Comparison of ENCODE assay signal across 24 mouse cellular contexts in genomic region chr2:139689442-139690003, GRCm38 (mm10). TPM values are rescaled to one million over a fixed set of nuclear protein-coding genes. Genes with fewer than 3 reads are reported as not detected.
DNase-seq lines count a peak whose midpoint lies in the region; ATAC-seq and TF ChIP-seq lines count a peak whose summit lies in the region.
"Had no signal": no experiment of that assay in that cellular context is flagged by ENCODE, and none has a peak within 500 bp of the region (broad histone marks: within the 10 kb centered on the region; RNA-seq: fewer than 3 reads in every experiment).

No protein-coding gene starts in this region.

- peaks cover 4% of the 10 kb centered on the region; the same call in 1 of the 2 replicates for H3K4me1 ChIP-seq in kidney, embryonic 15.5 days
- no peaks in the 10 kb centered on the region for H3K4me1 ChIP-seq in kidney, postnatal 0 days (replicated peaks; ENCODE audit: insufficient read depth, low read length)
- H3K4me1 ChIP-seq: embryonic facial prominence, embryonic 10.5 days; embryonic facial prominence, embryonic 12.5 days; forebrain, embryonic 13.5 days; forebrain, embryonic 15.5 days had no signal

- DNase-seq in heart, adult 11 months: peak; percentile 57
- DNase-seq in heart, postnatal 14 days: no peak
- DNase-seq in kidney, adult 11 months: no peak
- DNase-seq in kidney, postnatal 0 days (ENCODE audit: low spot score): peak; percentile 44
- DNase-seq in kidney, adult 9 months: no peak
- DNase-seq: adrenal gland, adult 8-10 months; adrenal gland, postnatal 14 days; adrenal gland, postnatal 36 days; B cell, adult 2 months; cerebellum, adult 11-12 months; cerebellum, adult 2 months; cerebellum, adult 9-10 months; cerebellum, postnatal 10 days; cerebellum, postnatal 25 days had no signal

- no peak overlapping the region for H3K9ac ChIP-seq in kidney, embryonic 15.5 days
- H3K9ac ChIP-seq in kidney, postnatal 0 days (ENCODE audit: low read depth, low read length): no peak overlapping the region
- H3K9ac ChIP-seq: embryonic facial prominence, embryonic 12.5 days; forebrain, embryonic 13.5 days; forebrain, embryonic 15.5 days had no signal

- H3K27me3 ChIP-seq in kidney, embryonic 15.5 days: no peaks in the 10 kb centered on the region
- H3K27me3 ChIP-seq in kidney, postnatal 0 days (ENCODE audit: insufficient read depth, low read length): no peaks in the 10 kb centered on the region
- H3K27me3 ChIP-seq: embryonic facial prominence, embryonic 12.5 days; forebrain, embryonic 13.5 days; forebrain, embryonic 15.5 days had no signal

- intact Hi-C loops in heart, postnatal 14 days (cut with DNase I): no loop called here

- H3K4me2 ChIP-seq in kidney, embryonic 15.5 days: no peak overlapping the region
- H3K4me2 ChIP-seq in kidney, postnatal 0 days (ENCODE audit: low read length): no peak overlapping the region
- H3K4me2 ChIP-seq: embryonic facial prominence, embryonic 12.5 days; forebrain, embryonic 13.5 days; forebrain, embryonic 15.5 days had no signal

- no peak overlapping the region for H3K4me3 ChIP-seq in kidney, embryonic 15.5 days (replicated peaks)
- H3K4me3 ChIP-seq in kidney, postnatal 0 days (replicated peaks; ENCODE audit: low read depth, low read length): no peak overlapping the region
- H3K4me3 ChIP-seq: embryonic facial prominence, embryonic 10.5 days; embryonic facial prominence, embryonic 12.5 days; forebrain, embryonic 13.5 days; forebrain, embryonic 15.5 days had no signal

- WGBS in kidney, embryonic 15.5 days: 20% methylated on average over 1 of the region's 1 CpGs
- WGBS in kidney, postnatal 0 days: 32% methylated on average over 1 of the region's 1 CpGs

- no peak overlapping the region for H3K27ac ChIP-seq in kidney, embryonic 15.5 days
- H3K27ac ChIP-seq in kidney, postnatal 0 days: no peak overlapping the region
- H3K27ac ChIP-seq: embryonic facial prominence, embryonic 10.5 days; embryonic facial prominence, embryonic 12.5 days; forebrain, embryonic 13.5 days; forebrain, embryonic 15.5 days had no signal

- H3K36me3 ChIP-seq in kidney, embryonic 15.5 days: no peaks in the 10 kb centered on the region
- H3K36me3 ChIP-seq in kidney, postnatal 0 days (ENCODE audit: insufficient read depth, low read length): no peaks in the 10 kb centered on the region
- H3K36me3 ChIP-seq: embryonic facial prominence, embryonic 10.5 days; embryonic facial prominence, embryonic 12.5 days; forebrain, embryonic 15.5 days; G1E had no signal

- TF ChIP-seq CTCF in kidney, postnatal 0 days (IDR thresholded peaks at IDR 0.05; ENCODE audit: low read depth): no peak

- ATAC-seq in kidney, embryonic 15.5 days (replicated peaks; ENCODE audit: low FRiP score): peak; percentile 86
- no peak; the same call in 1 of the 2 replicates for ATAC-seq in kidney, postnatal 0 days (replicated peaks; ENCODE audit: low FRiP score, low read depth)
- ATAC-seq: activated CD4-positive, CD25-positive, alpha-beta regulatory T cell, adult 4 months; CD4-positive, CD25-positive, alpha-beta regulatory T cell, adult 4 months; forebrain, embryonic 13.5 days; forebrain, embryonic 15.5 days; Patski had no signal

- H3K9me3 ChIP-seq in kidney, embryonic 15.5 days (replicated peaks): no peaks in the 10 kb centered on the region
- H3K9me3 ChIP-seq in kidney, postnatal 0 days (replicated peaks; ENCODE audit: low read length): no peaks in the 10 kb centered on the region
- H3K9me3 ChIP-seq: embryonic facial prominence, embryonic 10.5 days; embryonic facial prominence, embryonic 12.5 days; forebrain, embryonic 13.5 days; forebrain, embryonic 15.5 days; G1E had no signal

RNA-seq across cellular contexts. Expression of gene Ism1, which starts 11.5 kb away (rescaled TPM):
- under 1 TPM; 0.79 to 0.83 TPM for total RNA-seq in heart, postnatal 14 days (2021)
- polyA plus RNA-seq in kidney, embryonic 15.5 days (2015; fragmentation: Nextera tagmentation; extraction: Ambion mirVana): 4.7 and 4.9 TPM in 2 replicates
- 3.3 and 3.4 TPM in 2 replicates for polyA plus RNA-seq in kidney, postnatal 0 days (2015; fragmentation: Nextera tagmentation; extraction: Ambion mirVana)
- total RNA-seq: CH12.LX had no signal
- polyA plus RNA-seq: activated CD4-positive, CD25-positive, alpha-beta regulatory T cell, adult 4 months; G1E; Patski had no signal

Comparison
In these comparisons a context has a peak if more than half of its experiments do, and no peak if none do; other contexts are left out.
1. DNase-seq: peak in heart, adult 11 months (single experiment) and kidney, postnatal 0 days (single experiment); none in heart, postnatal 14 days (0 of 2), kidney, adult 11 months (single experiment) and kidney, adult 9 months (single experiment).